Mouse (Mus musculus) embryonic facial prominence, embryonic 11.5 days (tissue): ENCODE data around the gene Zmynd8. TPM values are rescaled to one million over a fixed set of nuclear protein-coding genes. Genes with fewer than 3 reads are reported as not detected.

Experiments
- ATAC-seq: fragments of 200-750 bp; cut with Nextera tagmentation; replicated peaks from 2 replicates; pipeline ENCODE4 v1.8.0; 2017; ENCODE audit warnings: low read depth; ENCODE audit not compliant: insufficient number of reproducible peaks, low FRiP score, low TSS enrichment
- DNase-seq: peaks from one replicate; pipeline ENCODE4 v3.0.0-alpha.2; 2015; ENCODE audit warnings: low spot score
- H3K27ac ChIP-seq: fragments of 300-500 bp; sonication (generic); replicated peaks from 2 replicates; pipeline ENCODE4 v1.5.1; 2014; ENCODE audit warnings: mild to moderate bottlenecking, low read depth, low read length, control low read depth
- H3K27me3 ChIP-seq: fragments of 300-500 bp; sonication (generic); 2 replicates; pipeline ENCODE4 v1.6.1; 2014; ENCODE audit warnings: mild to moderate bottlenecking, low read length, moderate library complexity, mixed read lengths; ENCODE audit not compliant: control insufficient read depth, insufficient read depth
- H3K36me3 ChIP-seq: fragments of 300-500 bp; sonication (generic); replicated peaks from 2 replicates; pipeline ENCODE4 v1.6.1; 2014; ENCODE audit warnings: low read depth, mild to moderate bottlenecking, low read length, moderate library complexity, mixed read lengths; ENCODE audit not compliant: control insufficient read depth, insufficient read depth
- H3K4me1 ChIP-seq: fragments of 300-500 bp; sonication (generic); 2 replicates; pipeline ENCODE4 v1.6.1; 2014; ENCODE audit warnings: low read length, mixed read lengths; ENCODE audit not compliant: control insufficient read depth, insufficient read depth
- H3K4me2 ChIP-seq: fragments of 300-500 bp; sonication (generic); 2 replicates; pipeline ENCODE4 v1.6.1; 2014; ENCODE audit warnings: low read depth, mild to moderate bottlenecking, control low read depth, low read length, moderate library complexity
- H3K4me3 ChIP-seq: fragments of 300-500 bp; sonication (generic); 2 replicates; pipeline ENCODE4 v1.5.1; 2014; ENCODE audit warnings: low read depth, low read length, control low read depth
- H3K9ac ChIP-seq: fragments of 300-500 bp; sonication (generic); replicated peaks from 2 replicates; pipeline ENCODE4 v1.6.1; 2014; ENCODE audit warnings: mild to moderate bottlenecking, control low read depth, low read length
- H3K9me3 ChIP-seq: fragments of 300-500 bp; sonication (generic); replicated peaks from 2 replicates; pipeline ENCODE4 v1.6.1; 2016; ENCODE audit warnings: mild to moderate bottlenecking, low read length, inconsistent platforms, mixed read lengths; ENCODE audit not compliant: control insufficient read depth
- WGBS: fragments of 180-500 bp; shearing (Covaris S2); extraction: QIAGEN DNeasy Blood & Tissue Kit; methylation state at CpG from one replicate; pipeline ENCODE4 v1.1.7; 2014; 5-methylcytosine and 5-hydroxymethylcytosine counted together
- polyA plus RNA-seq: library from polyadenylated mRNA; unstranded; fragments of >200 nt; fragmentation: Nextera tagmentation; extraction: Ambion mirVana; gene quantifications from 2 replicates; pipeline ENCODE4 v1.2.1, GENCODE M21; 2014

The Zmynd8 gene
- polyA plus RNA-seq = 36.1 and 36.8 TPM in 2 replicates

DNA sequence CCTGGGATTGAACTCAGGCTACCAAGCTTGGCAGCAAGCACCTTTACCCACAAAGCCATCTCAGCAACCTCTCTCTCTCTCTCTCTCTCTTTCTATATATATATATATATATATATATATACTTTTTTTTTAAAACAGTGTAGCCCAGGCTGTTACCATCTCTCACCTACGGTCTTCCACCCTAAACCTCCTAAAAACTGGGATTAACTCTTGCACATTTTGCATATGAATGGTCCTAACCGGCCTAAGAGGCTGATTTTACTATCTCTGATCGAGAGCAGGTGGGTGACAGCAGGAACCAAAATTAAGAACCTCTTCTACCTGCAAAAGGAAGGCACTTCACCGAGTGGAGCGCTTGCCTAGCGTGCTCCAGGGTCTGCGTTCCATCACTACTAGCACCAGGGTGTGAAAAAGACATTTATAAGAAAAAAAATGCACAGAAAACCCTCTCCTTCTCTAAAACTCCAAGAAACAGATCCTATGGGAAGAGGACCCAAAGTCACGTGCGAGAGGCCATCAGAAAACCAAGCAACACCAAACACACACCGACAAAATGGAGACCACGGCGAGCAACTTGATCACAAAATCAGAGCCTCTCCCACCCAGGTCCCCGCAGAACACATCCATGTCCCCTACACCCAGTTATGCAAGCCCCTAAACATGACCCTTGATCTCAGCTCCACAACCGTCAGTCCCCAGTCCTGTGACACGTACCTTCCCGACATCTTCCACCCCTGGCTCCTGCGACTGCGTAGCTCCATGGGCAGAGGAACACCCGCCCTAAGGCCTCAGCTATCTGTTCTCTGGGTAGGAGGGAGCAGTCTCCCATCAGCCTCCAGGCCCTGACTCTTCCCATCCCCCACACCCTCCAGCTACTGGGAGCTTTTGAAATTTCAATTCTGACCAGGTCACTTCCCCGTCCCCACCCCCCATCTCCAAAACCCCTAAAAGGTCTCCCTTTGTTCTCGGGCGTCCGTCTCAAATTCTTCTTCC, at the start of gene Zmynd8:
TSS of gene Zmynd8 (minus strand) at position 815 of the 993 bp plus-strand sequence.
- H3K4me3 ChIP-seq = peak within 1 kb of the TSS; percentile 9

GRCm38 (mm10) chr2:165948007-165948406, 49.2 kb upstream of the Zmynd8 start:
- Histone ChIP-seq H3K27ac (no peak overlapping the region), H3K9ac (no peak overlapping the region), H3K27me3 (no peaks in the 10 kb centered on the region), H3K4me2 (no peak overlapping the region), H3K4me3 (no peak overlapping the region), H3K9me3 (no peaks in the 10 kb centered on the region), H3K4me1 (no peaks in the 10 kb centered on the region), H3K36me3 (no peaks in the 10 kb centered on the region)
- 73% methylated on average over 1 of the region's 1 CpGs for WGBS
- DNase-seq = no peak
- ATAC-seq = no peak

More for the DNA sequence above, at the start of gene Zmynd8:
- H3K9ac ChIP-seq = peak within 1 kb of the TSS; percentile 52
- ATAC-seq (0 out of 2 replicates have a peak, but pooled peaks have one; percentile 25), DNase-seq (peak; percentile 68)
- H3K27ac ChIP-seq = peak within 1 kb of the TSS; percentile 52
- H3K9me3 ChIP-seq = no peaks in the 10 kb centered on the region
- H3K4me1 ChIP-seq = peaks cover 4% of the 10 kb centered on the region
- H3K27me3 ChIP-seq = no peaks in the 10 kb centered on the region
- H3K36me3 ChIP-seq = no peaks in the 10 kb centered on the region
- H3K4me2 ChIP-seq = peak within 1 kb of the TSS; percentile 20
- 16% methylated on average over 23 of the region's 23 CpGs for WGBS

DNA sequence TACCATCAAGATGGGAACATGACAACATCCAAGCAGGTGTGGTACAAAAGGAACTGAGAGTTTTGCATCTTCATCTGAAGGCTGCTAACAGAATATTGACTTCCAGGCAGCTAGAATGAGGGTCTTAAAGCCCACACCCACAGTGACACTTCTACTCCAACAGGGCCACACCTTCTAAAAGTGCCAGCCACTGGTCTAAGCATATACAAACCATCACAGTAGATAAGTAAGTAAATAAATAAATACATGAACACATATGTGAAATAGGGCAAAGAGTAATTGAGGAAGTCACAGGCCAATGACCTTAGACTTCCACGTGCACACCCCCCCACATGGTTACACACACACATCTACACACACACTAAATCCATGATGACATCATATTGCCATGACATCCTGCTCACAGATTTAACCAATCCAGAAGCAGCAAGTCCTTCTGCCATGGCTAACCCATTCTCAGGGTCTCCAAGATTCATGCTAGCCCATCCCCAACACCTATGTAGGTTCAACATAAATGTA, 47.3 kb upstream of the Zmynd8 start:
- H3K27ac ChIP-seq = no peak overlapping the region
- no peak overlapping the region for H3K4me2 ChIP-seq
- no peaks in the 10 kb centered on the region for H3K4me1 ChIP-seq
- no peak overlapping the region for H3K4me3 ChIP-seq
- no peak overlapping the region for H3K9ac ChIP-seq
- ATAC-seq = no peak
- 74% methylated on average over 1 of the region's 1 CpGs for WGBS
- H3K36me3 ChIP-seq = no peaks in the 10 kb centered on the region
- DNase-seq = no peak
- no peaks in the 10 kb centered on the region for H3K27me3 ChIP-seq
- no peaks in the 10 kb centered on the region for H3K9me3 ChIP-seq

- WGBS = 82% methylated on average over 11 of the region's 11 CpGs
- Histone ChIP-seq H3K27ac (no peak overlapping the region), H3K9ac (no peak overlapping the region), H3K4me1 (no peaks in the 10 kb centered on the region), H3K9me3 (no peaks in the 10 kb centered on the region), H3K36me3 (no peaks in the 10 kb centered on the region), H3K27me3 (no peaks in the 10 kb centered on the region), H3K4me2 (no peak overlapping the region), H3K4me3 (no peak overlapping the region)
- ATAC-seq = no peak
- DNase-seq = no peak
Observed at GRCm38 (mm10) chr2:165944576-165945351, 45.9 kb upstream of the Zmynd8 start.

DNA sequence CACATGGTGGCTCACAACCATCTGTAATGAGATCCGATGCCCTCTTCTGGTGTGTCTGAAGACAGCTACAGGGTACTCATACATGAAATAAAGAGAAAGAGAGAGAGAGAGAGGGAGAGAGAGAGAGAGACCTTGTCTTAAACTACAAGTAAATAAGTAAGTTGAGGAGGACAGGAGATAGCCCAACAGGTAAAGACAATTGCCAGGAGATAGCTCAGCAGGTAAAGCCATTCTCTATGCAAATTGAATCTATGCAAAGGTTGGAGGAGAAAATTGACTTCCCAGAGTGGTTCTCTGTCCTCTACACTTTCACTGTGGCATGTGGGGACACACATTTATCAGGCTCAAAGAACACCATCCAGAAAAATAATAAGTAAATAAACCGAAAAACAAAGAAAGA, 44.3 kb upstream of the Zmynd8 start:
- Histone ChIP-seq H3K36me3 (no peaks in the 10 kb centered on the region), H3K27me3 (no peaks in the 10 kb centered on the region), H3K4me2 (no peak overlapping the region), H3K9me3 (no peaks in the 10 kb centered on the region), H3K27ac (no peak overlapping the region), H3K9ac (no peak overlapping the region), H3K4me1 (no peaks in the 10 kb centered on the region), H3K4me3 (no peak overlapping the region)
- DNase-seq (no peak), ATAC-seq (no peak)
- WGBS = 90% methylated on average over 2 of the region's 2 CpGs

DNA sequence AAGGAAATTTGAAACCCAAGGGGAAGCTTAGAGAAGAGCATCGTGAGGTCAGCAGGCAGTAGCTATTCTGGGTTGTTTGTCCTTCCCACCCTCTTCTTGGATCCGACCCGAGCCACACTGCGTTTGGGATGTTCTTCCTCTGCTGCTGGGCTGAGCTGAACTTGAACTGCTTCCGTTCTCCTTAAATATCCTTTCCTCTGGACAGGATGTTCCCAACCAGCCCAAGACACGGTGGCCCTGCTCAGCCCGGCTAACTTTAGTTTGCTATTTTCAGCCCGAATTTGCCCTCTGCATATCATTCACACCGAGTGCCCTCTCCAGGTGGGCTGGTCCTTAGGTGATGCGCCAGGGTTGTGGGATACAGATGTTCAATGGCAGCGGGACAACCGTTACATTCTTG, 37.3 kb upstream of the Zmynd8 start:
- H3K36me3 ChIP-seq = no peaks in the 10 kb centered on the region
- H3K4me1 ChIP-seq = no peaks in the 10 kb centered on the region
- H3K4me2 ChIP-seq = no peak overlapping the region
- DNase-seq = no peak
- no peak overlapping the region for H3K9ac ChIP-seq
- WGBS = 67% methylated on average over 12 of the region's 12 CpGs
- H3K27me3 ChIP-seq = no peaks in the 10 kb centered on the region
- no peak for ATAC-seq
- H3K27ac ChIP-seq = no peak overlapping the region
- no peak overlapping the region for H3K4me3 ChIP-seq
- no peaks in the 10 kb centered on the region for H3K9me3 ChIP-seq

DNA sequence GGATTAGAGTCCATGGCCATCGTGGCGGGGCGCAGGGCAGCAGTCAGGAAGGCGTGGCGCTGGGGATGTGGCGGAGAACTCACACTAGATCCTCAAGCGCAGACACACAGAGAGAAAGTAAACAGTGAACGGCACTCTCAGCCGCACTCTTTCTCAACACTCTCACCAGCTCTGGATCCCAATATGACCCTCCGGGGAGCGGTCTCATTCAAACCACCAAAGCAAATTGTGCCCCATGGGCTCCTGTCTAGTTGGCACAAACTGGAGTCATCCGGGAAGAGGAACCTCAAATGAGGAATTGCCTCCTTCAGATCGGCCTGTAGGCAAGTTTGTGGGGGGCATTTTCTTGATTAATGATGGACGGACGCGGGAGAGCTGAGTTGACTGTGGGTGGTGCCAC, 28.9 kb upstream of the Zmynd8 start:
- WGBS = 94% methylated on average over 16 of the region's 16 CpGs
- Histone ChIP-seq H3K4me1 (no peaks in the 10 kb centered on the region), H3K4me2 (no peak overlapping the region), H3K27me3 (no peaks in the 10 kb centered on the region), H3K4me3 (no peak overlapping the region), H3K36me3 (no peaks in the 10 kb centered on the region), H3K9ac (no peak overlapping the region), H3K27ac (no peak overlapping the region), H3K9me3 (no peaks in the 10 kb centered on the region)
- ATAC-seq = no peak
- DNase-seq = no peak
